Comparison of ENCODE assay signal across 8 mouse cellular contexts in genomic region chr1:36554633-36555399, GRCm38 (mm10). TPM values are rescaled to one million over a fixed set of nuclear protein-coding genes. Genes with fewer than 3 reads are reported as not detected.
DNase-seq lines count a peak whose midpoint lies in the region; ATAC-seq lines count a peak whose summit lies in the region.

No protein-coding gene starts in this region.

- intact Hi-C loops in heart, postnatal 25 days (cut with DNase I) = loop anchor here (2.0 kb wide), 1 partner anchor 36 kb away; no protein-coding TSS in a partner anchor

- H3K36me3 ChIP-seq in heart, embryonic 10.5 days = peaks cover 52% of the 10 kb centered on the region
- H3K36me3 ChIP-seq in heart, embryonic 12.5 days = peaks cover 55% of the 10 kb centered on the region
- peaks cover 55% of the 10 kb centered on the region for H3K36me3 ChIP-seq in neural tube, embryonic 12.5 days

- H3K4me3 ChIP-seq in heart, embryonic 10.5 days = peak overlapping the region; percentile 90
- peak overlapping the region; percentile 73 for H3K4me3 ChIP-seq in heart, embryonic 12.5 days
- peak overlapping the region; percentile 91 for H3K4me3 ChIP-seq in neural tube, embryonic 12.5 days

- H3K27ac ChIP-seq in heart, embryonic 10.5 days = peak overlapping the region; percentile 98
- peak overlapping the region; percentile 97 for H3K27ac ChIP-seq in heart, embryonic 12.5 days (ENCODE audit: poor library complexity, severe bottlenecking)
- H3K27ac ChIP-seq in neural tube, embryonic 12.5 days = 0 out of 2 replicates have a peak overlapping the region, but pooled peaks have one; percentile 98

- 0 out of 2 replicates have a peak, but pooled peaks cover 6% of the 10 kb centered on the region for H3K27me3 ChIP-seq in heart, embryonic 10.5 days (ENCODE audit: insufficient read depth, poor library complexity, severe bottlenecking)
- H3K27me3 ChIP-seq in heart, embryonic 12.5 days (replicated peaks) = no peaks in the 10 kb centered on the region
- H3K27me3 ChIP-seq in neural tube, embryonic 12.5 days (replicated peaks) = no peaks in the 10 kb centered on the region

- 69% methylated on average over 21 of the region's 21 CpGs for WGBS in heart, embryonic 10.5 days
- 66% methylated on average over 21 of the region's 21 CpGs for WGBS in heart, embryonic 12.5 days
- 61% methylated on average over 21 of the region's 21 CpGs for whole genome bisulfite sequencing in neural tube, embryonic 12.5 days

- H3K4me2 ChIP-seq in heart, embryonic 12.5 days = peak overlapping the region; percentile 93
- peak overlapping the region; percentile 95 for H3K4me2 ChIP-seq in neural tube, embryonic 12.5 days (replicated peaks)

- peak overlapping the region; percentile 94 for H3K9ac ChIP-seq in heart, embryonic 12.5 days
- peak overlapping the region; percentile 98 for H3K9ac ChIP-seq in neural tube, embryonic 12.5 days

- peaks cover 46% of the 10 kb centered on the region for H3K4me1 ChIP-seq in heart, embryonic 10.5 days
- H3K4me1 ChIP-seq in heart, embryonic 12.5 days (replicated peaks) = peaks cover 39% of the 10 kb centered on the region
- H3K4me1 ChIP-seq in neural tube, embryonic 12.5 days = peaks cover 44% of the 10 kb centered on the region

- DNase-seq in heart, embryonic 10.5 days (ENCODE audit: low spot score) = no peak
- DNase-seq in heart, postnatal 25 days (ENCODE audit: low spot score) = no peak
- DNase-seq in kidney, postnatal 36 days = peak; percentile 62 to 74
- no peak for DNase-seq in right cerebral cortex, postnatal 14 days
- DNase-seq in thymus, postnatal 25 days = no peak
- no peak for DNase-seq in embryo, embryonic 9.5 days (ENCODE audit: extremely low spot score)

- no peak for ATAC-seq in heart, embryonic 12.5 days (ENCODE audit: insufficient number of reproducible peaks, low FRiP score)
- no peak for ATAC-seq in neural tube, embryonic 12.5 days (ENCODE audit: low FRiP score, low read depth)

- no peaks in the 10 kb centered on the region for H3K9me3 ChIP-seq in heart, embryonic 10.5 days
- H3K9me3 ChIP-seq in heart, embryonic 12.5 days (replicated peaks) = no peaks in the 10 kb centered on the region
- no peaks in the 10 kb centered on the region for H3K9me3 ChIP-seq in neural tube, embryonic 12.5 days

RNA-seq across cellular contexts. Expression of gene Sema4c, which starts 3.3 kb away (rescaled TPM):
- 12.2 and 15.2 TPM in 2 replicates for polyA plus RNA-seq in heart, embryonic 10.5 days (2016; fragmentation: Nextera tagmentation; extraction: Ambion mirVana)
- total RNA-seq in heart, postnatal 25 days (2021) = 10 to 100 TPM; 14.8 to 15.7 TPM
- 11.9 and 13.3 TPM in 2 replicates for polyA plus RNA-seq in heart, embryonic 12.5 days (2016; fragmentation: Nextera tagmentation; extraction: Ambion mirVana)
- polyA plus RNA-seq in neural tube, embryonic 12.5 days (2016; fragmentation: Nextera tagmentation; extraction: Ambion mirVana) = 35.4 and 38.2 TPM in 2 replicates

RNA-seq across cellular contexts. Expression of gene Ankrd39, which starts 7.6 kb away (rescaled TPM):
- 23.9 and 24.5 TPM in 2 replicates for polyA plus RNA-seq in heart, embryonic 10.5 days (2016; fragmentation: Nextera tagmentation; extraction: Ambion mirVana)
- 1 to 10 TPM; 5.6 to 8.1 TPM for total RNA-seq in heart, postnatal 25 days (2021)
- 23.1 and 24.4 TPM in 2 replicates for polyA plus RNA-seq in heart, embryonic 12.5 days (2016; fragmentation: Nextera tagmentation; extraction: Ambion mirVana)
- 18.6 and 19.5 TPM in 2 replicates for polyA plus RNA-seq in neural tube, embryonic 12.5 days (2016; fragmentation: Nextera tagmentation; extraction: Ambion mirVana)

RNA-seq across cellular contexts. Expression of gene Gm42417, which starts 15.6 kb away (rescaled TPM):
- polyA plus RNA-seq in heart, embryonic 10.5 days (2016; fragmentation: Nextera tagmentation; extraction: Ambion mirVana) = 0.20 and 1.0 TPM in 2 replicates
- total RNA-seq in heart, postnatal 25 days (2021) = 100 to 1,000 TPM; 112 to 186 TPM
- polyA plus RNA-seq in heart, embryonic 12.5 days (2016; fragmentation: Nextera tagmentation; extraction: Ambion mirVana) = 0.40 TPM in 1 of 2 replicates, not detected in the other
- polyA plus RNA-seq in neural tube, embryonic 12.5 days (2016; fragmentation: Nextera tagmentation; extraction: Ambion mirVana) = 1.0 TPM in 1 of 2 replicates, not detected in the other

RNA-seq across cellular contexts. Expression of gene Ankrd23, which starts 18.1 kb away (rescaled TPM):
- 16.7 and 19.0 TPM in 2 replicates for polyA plus RNA-seq in heart, embryonic 10.5 days (2016; fragmentation: Nextera tagmentation; extraction: Ambion mirVana)
- 100 to 1,000 TPM; 215 to 337 TPM for total RNA-seq in heart, postnatal 25 days (2021)
- polyA plus RNA-seq in heart, embryonic 12.5 days (2016; fragmentation: Nextera tagmentation; extraction: Ambion mirVana) = 14.9 and 16.8 TPM in 2 replicates
- polyA plus RNA-seq in neural tube, embryonic 12.5 days (2016; fragmentation: Nextera tagmentation; extraction: Ambion mirVana) = 16.4 and 16.6 TPM in 2 replicates

RNA-seq across cellular contexts. Expression of gene Cnnm3, which starts 43.1 kb away (rescaled TPM):
- 1.5 and 2.5 TPM in 2 replicates for polyA plus RNA-seq in heart, embryonic 10.5 days (2016; fragmentation: Nextera tagmentation; extraction: Ambion mirVana)
- 10 to 100 TPM; 14.7 to 15.7 TPM for total RNA-seq in heart, postnatal 25 days (2021)
- polyA plus RNA-seq in heart, embryonic 12.5 days (2016; fragmentation: Nextera tagmentation; extraction: Ambion mirVana) = 2.2 and 3.4 TPM in 2 replicates
- polyA plus RNA-seq in neural tube, embryonic 12.5 days (2016; fragmentation: Nextera tagmentation; extraction: Ambion mirVana) = 3.7 and 5.3 TPM in 2 replicates

Comparison
In these comparisons a context has a peak if more than half of its experiments do, and no peak if none do; other contexts are left out.
1. DNase-seq: peak in kidney, postnatal 36 days (2 of 2); none in heart, embryonic 10.5 days (single experiment), heart, postnatal 25 days (single experiment), right cerebral cortex, postnatal 14 days (single experiment), thymus, postnatal 25 days (single experiment) and embryo, embryonic 9.5 days (single experiment).
2. Peak in every context shown above with its lines, with median percentiles within 50 percentile points of each other: H3K27ac ChIP-seq and H3K4me3 ChIP-seq.